Mouse (Mus musculus): ENCODE data around the gene Samm50.

Gene Samm50

DNA sequence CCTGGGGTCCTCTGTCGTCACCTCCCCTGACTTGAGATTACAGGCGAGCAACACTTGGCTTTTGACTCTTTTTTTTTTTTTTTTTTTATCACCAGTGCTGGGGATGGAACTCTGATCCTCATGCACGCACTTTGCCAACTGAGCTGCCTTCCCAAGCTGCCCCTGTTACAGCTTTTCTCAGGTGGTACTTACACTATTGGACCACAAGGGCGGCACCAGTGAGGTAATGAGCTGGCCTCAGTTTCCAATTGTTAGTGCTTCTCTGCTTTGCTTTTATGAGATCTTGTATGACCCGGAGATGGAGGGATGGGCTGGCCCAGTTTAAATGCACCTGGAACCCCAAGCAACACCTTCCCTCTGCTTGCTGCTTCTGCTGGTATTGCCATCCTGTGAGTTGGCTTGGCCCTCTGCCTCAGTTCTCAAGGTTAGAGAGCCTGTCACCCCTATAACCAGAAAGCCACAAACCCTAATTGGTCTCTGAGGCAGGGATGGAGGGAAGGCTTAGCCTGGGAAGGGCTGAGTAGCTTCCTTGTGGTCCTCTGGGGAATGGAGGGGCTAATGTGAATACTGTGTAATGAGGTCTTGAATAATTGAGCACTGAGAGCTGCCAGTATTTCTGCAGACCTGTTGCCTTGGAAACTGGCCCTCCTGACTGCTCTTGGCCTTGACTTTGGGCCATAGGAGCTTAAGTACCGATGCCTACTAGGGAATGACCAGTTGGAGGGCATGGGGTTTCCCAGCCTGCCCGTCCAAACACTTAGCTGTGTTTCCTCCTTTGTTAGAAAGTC lies 42.9 kb downstream of the Samm50 start:
- in situ Hi-C loops (cut with MboI; ENCODE audit: low sequenced_read_pairs), result no loop called here

DNA sequence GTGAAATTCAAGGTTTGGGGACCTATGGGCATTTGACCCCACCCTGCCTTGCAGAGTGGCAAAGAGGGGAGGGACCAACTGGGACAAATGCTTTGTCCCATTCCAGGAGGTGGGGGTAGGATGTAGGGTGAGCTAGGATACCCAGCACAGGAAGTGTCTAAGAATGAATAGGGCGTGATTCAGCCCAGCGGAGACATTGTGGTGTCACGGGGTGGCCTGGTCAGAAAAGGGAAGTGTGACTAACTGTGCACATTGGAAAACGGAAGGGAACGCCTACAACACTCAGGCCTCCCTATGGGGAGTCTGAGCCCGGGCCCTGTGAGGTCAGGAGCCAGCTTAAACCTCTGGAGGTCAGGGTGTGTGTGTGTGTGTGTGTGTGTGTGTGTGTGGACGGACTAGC lies 43.6 kb downstream of the Samm50 start:
- in situ Hi-C loops (cut with MboI; ENCODE audit: low sequenced_read_pairs), result no loop called here

DNA sequence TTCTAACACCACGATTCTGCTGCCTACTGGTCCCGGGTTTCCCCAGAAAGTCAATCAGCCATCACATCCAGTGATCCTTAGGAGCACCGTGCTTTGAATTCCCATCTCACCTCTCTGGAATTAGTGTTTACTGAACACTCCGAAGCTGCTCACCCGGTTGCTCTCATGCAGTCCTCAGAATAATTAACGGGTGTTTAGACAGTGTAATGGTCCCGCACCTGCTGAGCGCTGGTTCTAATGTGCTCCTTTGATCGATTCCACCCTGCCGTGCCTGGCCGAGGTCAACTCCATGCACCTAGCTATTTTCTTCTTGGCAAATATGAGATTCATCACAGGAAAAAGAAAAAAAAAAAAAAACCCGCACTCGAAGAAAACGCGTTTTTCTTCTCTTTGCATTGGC lies 46.5 kb downstream of the Samm50 start:
- in situ Hi-C loops (cut with MboI; ENCODE audit: low sequenced_read_pairs), result no loop called here

DNA sequence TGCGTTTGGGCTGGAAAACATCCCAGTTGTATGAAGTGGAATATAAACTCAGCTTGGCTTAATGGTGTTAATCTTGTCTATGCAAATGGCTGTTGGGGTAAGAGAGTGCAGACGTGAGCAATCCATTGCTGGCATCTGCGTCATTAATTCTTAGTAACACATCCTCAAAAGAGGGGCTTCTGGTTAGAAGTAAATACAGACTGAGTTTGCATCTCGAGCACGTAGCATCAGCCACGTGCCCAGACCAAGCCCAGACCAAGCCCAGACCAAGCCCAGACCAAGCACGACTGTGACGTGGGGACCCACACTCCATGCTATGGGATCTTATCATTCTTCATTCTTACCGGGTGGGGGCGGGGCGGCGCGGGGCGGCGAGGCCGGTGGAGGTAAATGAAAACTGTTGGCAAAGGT lies 47.0 kb downstream of the Samm50 start:
- in situ Hi-C loops (cut with MboI; ENCODE audit: low sequenced_read_pairs), result no loop called here

DNA sequence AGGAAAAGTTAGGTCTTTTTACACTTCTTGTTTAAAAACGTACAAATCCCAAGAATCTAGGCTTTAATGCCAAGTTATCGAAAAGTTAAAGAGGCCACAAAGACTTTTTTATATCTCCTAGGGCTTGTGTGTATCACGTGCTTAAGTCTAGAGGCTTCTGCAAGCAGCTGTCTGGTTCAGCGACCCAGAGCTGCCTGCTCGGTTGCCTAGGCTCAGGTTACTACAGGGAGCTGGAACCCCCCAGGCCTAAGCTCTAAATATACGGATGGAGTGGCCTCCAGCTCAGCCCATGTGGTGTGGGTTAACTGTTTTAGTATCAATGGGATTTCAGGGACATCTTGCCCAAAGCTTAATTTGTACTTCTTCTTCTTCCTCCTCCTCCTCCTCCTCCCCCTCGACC lies 49.5 kb downstream of the Samm50 start:
- in situ Hi-C loops (cut with MboI; ENCODE audit: low sequenced_read_pairs), result no loop called here

DNA sequence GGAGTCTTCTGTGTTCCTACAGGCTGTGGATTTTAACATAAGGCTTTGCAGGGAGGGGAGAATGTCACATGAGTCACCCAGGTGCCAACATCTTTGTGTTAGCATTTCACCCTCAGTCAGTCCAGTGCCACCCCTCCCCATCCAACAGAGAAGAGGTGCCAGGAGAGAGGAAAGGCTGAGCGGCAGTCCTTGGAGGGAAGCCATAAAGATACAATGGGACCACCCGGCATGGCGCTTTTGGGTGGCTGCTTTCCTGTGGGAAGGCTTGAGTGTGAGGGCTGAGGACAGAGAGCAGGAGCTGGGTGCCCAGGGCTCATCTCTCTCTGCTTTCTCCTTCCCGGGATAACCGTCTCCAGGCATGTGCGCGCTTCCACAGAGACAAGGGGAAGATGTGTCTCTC lies 53.1 kb downstream of the Samm50 start:
- in situ Hi-C loops (cut with MboI; ENCODE audit: low sequenced_read_pairs), result no loop called here

DNA sequence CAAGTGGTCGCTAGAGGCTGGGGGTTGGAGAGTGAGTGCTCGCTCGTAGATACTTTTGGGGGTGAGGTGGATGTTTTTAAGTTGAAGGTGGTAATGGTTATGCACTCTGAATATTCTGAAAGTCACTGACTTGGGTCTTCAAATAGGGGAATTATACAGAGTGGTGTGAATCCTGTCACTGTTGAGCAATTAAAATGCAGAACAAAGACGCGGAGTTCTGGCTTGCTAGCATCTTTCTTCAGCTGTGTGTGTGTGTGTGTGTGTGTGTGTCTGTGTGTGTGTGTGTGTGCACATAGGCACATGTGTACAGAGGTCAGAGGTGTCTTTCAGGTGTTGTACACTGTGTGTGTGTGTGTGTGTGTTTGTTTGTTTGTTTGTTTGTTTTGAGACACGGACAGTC lies 54.2 kb downstream of the Samm50 start:
- in situ Hi-C loops (cut with MboI; ENCODE audit: low sequenced_read_pairs), result no loop called here

DNA sequence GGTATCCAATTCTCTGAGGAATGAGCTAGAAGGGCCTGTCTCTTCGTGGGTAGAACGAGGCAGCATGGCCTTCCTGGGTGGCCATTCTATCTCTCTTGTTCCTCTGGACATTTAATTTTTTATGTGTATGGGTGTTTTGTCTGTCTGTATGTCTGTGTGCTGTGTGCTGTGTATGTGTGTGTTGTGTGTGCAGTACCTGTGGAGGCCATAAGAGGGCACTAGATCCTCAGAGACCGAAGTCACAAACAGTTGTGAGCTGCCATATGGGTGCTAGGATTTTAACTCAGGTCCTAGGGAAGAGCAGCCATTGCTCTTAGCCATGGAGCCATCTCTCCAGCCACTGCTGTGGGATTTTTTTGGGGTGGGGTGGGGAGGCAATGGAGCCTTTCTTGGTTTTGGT lies 55.3 kb downstream of the Samm50 start:
- in situ Hi-C loops (cut with MboI; ENCODE audit: low sequenced_read_pairs), result no loop called here

DNA sequence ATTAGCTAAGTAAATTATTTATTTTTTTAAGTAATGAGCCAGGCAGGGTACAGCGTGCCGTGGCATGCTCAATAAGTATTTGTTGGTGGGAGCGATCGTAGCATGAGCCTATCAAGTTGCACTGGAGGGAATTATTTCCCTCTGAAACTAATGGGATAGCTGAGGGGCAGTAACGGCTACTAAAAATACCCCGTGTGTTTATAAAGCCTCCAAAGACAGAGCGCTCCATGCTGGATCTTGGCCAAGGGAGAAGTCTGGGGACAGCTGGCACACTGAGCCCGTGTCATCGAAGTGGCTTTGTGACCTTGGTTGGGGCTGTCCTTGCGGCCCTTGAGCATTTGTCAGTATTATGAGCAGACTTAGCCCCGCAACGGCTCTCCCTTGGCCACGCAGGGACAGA lies 59.2 kb downstream of the Samm50 start:
- in situ Hi-C loops (cut with MboI; ENCODE audit: low sequenced_read_pairs), result no loop called here

DNA sequence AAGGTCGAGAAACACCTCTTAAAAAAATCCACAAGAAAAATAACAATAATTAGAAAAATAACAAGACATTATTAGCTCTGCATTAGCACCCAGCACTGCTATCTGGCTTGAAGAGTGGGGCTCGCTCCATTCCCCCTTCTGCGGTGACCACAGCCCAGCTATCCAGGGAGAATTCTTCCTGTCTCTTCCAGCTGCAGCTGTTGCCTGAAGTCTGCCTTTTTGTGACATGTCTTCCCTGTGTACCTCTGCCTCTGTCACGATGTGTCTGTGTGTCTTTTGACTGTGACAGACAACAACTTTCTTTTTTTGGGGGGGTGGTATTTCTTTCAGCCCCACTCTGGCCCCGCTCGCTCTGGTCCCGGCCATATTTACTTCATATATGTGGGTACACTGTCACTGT lies 60.6 kb downstream of the Samm50 start:
- in situ Hi-C loops (cut with MboI; ENCODE audit: low sequenced_read_pairs), result no loop called here

DNA sequence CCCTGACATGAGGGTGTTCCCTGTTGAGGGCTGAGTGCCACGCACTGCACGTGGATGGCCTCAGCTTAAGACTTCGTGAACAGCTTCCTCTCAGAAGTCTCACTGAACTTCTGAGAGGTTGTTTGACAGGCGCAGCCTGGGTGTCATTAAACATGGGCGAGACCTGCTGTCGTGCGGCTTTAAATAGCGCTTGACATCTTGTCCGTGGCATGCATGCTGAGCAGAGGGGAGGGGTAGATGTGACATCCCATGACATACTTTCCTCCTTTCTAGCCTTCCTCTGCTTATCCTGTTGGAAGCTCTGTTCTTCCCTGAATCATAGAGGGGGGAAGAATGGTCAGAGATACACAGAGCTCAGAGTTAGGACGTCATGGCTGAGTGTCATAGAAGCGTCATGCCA lies 61.7 kb downstream of the Samm50 start:
- in situ Hi-C loops (cut with MboI; ENCODE audit: low sequenced_read_pairs), result no loop called here

DNA sequence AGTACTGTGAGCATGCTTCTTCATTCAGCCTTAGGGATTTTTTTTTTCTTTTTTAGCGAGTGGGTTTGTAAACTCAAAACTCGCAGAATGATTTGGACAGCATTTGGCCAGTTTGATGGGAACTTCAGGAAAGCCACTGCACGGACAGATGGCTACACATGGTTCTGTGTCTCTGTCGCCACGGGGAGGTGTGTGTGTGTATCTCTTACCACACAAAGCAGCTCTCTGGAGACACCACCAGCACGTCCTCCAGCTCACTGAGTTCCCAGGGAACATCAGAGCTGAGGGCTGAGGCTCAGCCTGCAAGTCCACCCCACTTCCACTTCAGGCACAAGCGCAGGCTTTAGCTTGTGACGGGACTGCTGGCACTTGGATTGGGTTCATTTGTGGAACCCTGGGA lies 62.3 kb downstream of the Samm50 start:
- in situ Hi-C loops (cut with MboI; ENCODE audit: low sequenced_read_pairs), result no loop called here

DNA sequence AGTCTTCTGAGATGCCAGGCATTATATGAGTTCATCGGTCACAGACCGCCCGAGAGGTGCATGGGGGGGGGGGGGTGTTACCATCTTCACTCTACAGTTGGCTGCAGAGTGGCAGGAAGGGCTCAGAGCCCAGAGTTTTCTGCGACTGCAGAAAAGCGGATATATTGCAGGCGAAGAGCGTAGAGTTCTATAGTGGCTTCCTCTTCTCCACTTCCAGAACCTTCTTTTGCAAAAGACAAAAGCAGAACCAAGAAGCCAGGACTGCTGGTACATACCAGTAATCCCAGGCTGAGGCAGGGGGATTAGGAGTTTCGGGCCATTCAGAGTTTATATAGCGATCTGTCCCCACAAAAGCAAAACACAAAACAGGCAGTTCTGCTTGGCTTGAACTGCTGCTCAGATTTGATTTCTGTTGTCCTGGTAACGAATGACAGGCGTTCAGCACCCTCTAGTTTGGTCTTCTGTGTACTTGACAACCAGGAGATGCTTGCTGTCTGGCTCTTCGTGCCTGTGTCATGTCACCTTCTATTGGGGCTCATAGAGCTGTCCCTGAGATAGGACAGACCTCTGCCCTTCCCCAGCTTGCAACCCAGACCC lies 64.3 kb downstream of the Samm50 start:
- in situ Hi-C loops (cut with MboI; ENCODE audit: low sequenced_read_pairs), result no loop called here

DNA sequence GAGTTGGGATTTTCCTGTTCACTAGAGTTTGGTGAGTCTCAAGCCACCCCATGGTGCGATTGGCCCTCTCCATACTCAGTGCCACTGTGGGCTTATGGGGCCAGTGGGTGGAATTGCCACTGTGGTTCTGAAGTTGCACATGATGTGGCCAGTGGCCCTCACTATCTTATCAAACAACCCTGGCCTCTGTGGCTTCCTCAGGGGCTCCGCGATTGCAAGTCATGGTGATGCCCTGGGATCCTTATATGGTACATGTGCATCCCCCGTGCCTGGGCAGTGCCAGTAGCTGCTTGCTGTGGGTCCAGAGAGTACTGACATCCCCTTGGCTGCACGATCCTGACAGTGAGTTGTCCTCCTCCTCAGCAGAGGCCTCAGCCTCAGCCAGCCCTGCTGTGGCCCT lies 64.8 kb downstream of the Samm50 start:
- in situ Hi-C loops (cut with MboI; ENCODE audit: low sequenced_read_pairs), result no loop called here

DNA sequence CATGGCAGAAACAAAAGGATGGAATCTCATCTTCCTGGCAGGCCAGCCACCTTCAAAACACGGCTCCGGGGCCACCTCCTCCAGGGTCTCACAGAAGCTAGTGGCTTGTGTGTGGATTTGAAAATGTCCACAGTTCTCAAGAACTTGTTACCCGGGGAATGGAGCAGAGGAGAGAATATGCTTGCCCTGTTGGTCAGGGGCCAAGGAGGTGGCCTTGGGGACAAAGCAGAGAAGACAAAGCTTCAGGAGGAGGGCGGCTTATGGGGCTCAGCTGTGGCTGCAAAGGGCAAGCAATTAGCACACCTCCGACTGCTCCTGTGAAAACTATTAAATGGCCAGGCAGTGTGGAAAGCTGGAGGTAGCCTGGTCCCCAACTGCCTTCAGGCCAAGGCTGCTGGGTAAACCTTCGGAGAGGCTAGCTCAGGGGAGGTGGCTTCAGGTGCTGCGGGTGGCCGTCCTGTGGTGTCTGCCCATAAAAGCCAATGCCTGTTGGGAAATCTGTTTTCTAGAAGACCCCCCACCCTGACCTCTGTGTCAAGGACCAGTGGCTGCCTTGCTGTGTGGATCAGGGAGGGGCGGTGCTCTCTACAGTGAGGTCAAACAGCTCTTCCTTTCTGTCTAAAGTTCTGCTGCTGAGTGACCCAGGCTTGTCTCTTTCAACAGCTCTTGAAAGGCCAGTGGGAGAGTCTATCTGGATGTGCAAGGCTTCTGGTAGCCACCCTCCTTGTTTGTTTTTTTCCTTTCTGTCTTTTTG lies 66.7 kb downstream of the Samm50 start:
- in situ Hi-C loops (cut with MboI; ENCODE audit: low sequenced_read_pairs), result no loop called here

DNA sequence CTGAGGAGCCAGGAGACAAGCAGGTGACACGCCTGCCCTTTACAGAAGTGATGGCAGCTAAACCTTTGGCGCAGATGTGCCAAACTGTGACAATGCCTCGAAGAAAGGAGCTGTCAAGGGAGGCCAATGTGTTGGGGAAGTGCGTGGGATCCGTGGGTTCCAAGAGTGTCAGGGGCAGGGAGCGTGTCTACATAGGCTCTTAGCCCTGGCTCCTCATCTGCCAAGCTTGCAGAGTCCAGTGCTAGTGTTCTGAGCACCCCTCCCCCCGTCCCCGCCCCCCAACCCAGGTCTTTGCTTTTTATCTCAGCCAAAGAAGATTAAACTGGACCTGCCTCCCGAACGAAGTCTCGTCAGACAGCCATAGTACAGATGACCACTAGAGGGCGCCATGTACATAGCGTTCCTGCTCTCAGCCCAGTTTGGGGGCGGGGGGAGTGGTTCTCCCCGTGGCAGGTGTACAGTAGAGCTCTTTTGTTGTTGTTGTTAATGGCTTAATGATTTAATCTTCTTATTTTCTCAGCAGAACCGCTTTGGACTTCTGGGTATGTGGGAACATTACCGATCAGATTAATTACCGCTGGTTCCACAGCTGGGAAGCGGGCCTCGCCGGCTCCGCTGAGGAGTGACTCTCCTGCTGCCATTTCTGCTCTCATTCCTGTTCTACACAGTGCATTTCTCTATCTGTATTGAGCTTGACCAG lies 68.2 kb downstream of the Samm50 start:
- in situ Hi-C loops (cut with MboI; ENCODE audit: low sequenced_read_pairs), result no loop called here

DNA sequence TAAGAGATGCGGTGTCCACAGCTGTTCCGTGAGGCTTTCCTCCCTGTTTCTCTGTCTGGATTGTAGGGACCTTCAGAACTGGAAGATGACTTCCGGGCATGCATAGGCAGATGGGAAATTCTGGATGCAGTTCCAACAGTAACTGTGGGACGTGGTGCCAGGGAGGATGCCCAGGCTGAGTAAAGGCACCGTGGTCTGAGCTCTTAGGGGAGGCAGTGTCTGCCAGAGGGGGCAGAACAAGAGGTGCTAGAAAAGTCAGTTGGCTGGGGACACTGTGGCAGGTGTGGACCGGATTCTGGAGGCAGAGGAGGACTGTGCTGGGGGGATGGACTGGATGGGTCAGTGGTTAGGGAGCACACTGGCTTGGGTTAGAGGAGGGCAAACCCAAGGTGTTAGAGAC lies 70.6 kb downstream of the Samm50 start:
- in situ Hi-C loops (cut with MboI; ENCODE audit: low sequenced_read_pairs), result no loop called here

DNA sequence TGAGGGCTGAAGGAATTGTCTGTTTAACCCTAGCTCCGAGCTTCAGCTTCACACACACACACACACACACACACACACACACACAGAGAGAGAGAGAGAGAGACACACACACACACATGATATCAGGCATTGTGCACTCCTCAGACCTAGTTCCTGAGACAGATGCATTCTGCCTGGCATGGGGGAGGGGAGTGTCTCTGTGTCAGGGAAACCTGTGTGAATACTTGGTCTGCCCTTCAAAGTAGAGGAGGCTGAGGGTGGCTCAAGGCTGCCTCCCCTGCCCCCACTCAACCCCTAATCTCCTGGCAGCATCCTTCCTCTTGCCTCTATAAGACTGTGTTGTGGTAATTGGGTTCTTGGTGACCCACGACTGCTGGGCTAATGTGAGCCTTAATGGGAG lies 71.5 kb downstream of the Samm50 start:
- in situ Hi-C loops (cut with MboI; ENCODE audit: low sequenced_read_pairs), result no loop called here

DNA sequence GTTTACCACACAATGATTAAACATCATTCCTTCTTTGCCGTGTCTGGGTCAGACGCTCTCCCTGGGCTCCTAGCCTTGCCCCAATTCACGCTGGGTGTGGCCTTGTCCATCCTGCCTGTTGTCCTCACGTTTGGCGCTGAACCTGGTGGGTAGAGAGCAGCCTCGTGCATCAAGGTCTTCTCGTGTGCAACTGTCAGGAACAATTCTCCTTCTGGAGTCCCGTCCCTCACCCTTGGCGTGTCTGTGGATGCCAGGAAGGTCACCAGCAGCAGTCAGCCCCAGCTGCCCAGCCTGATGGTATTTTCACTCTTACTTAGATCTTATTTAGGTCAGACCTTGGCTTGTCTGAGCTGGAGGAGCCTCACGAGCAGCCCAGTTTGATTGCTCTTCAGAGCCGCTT lies 73.1 kb downstream of the Samm50 start:
- in situ Hi-C loops (cut with MboI; ENCODE audit: low sequenced_read_pairs), result no loop called here

DNA sequence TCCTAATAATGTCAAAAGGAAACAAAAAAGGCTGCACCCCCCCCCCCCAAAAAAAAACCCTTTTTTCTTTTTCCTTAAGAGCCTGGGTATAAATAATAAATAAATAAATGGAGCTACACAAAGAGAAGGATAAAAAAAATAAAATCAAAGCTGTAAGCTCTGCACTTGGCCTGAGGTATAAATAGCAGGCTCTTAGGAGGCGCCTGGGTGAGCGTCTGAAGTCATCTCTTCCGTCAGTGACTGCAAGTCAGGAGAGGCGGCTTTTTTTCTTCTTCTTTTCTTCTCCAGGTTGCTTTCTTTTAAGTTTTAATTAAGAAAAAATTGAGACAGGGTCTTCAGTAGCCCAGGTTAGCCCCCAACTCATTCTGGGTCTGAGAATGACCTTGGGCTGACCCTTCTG lies 74.2 kb downstream of the Samm50 start:
- in situ Hi-C loops (cut with MboI; ENCODE audit: low sequenced_read_pairs), result no loop called here
